ENCODE assay signal across 13 mouse cellular contexts in the genomic region with DNA sequence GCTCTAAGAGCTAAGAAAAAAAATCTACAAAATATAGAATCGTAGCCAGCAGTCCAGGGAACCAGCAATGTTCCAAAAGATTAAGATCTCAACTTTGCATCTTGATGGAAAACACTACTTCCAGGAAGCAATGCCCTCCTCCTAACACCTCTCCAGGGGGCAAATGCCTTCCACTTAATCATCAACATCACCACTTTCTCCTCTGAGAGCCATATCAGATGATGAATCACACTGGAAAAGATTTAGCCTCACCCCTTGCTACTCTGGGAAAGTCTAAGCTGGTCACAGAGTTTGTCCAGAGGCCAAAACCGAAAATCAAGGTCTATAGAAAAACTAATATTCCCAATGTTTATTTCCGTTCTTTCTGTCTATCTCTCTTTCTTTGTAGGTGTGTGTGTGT.
"Had no signal": no experiment of that assay in that cellular context is flagged by ENCODE, and none has a peak within 500 bp of the region (broad histone marks: within the 10 kb centered on the region; RNA-seq: fewer than 3 reads in every experiment).

No protein-coding gene starts in this region.

- DNase-seq: lung, adult 18-20 months; lung, embryonic 14.5 days; lung, postnatal 10 days; lung, postnatal 4 days; midbrain, embryonic 14.5 days; retina, postnatal 1 day; right cerebral cortex, adult 18-20 months; right cerebral cortex, postnatal 25 days; right cerebral cortex, postnatal 4 days; spleen, adult 18-20 months; thymus, adult 18-20 months; thymus, postnatal 14 days; thymus, postnatal 36 days had no signal
